Mouse (Mus musculus): ENCODE data around the gene Cyp4a29. TPM values are rescaled to one million over a fixed set of nuclear protein-coding genes. Genes with fewer than 3 reads are reported as not detected.
"Not testable (repeated sequence)": the region's sequence is repeated elsewhere in the genome, so short reads cannot be mapped to it uniquely, and the experiment has no call there.

The Cyp4a29 gene
- not detected in 2 replicates for polyA plus RNA-seq (2015; fragmentation: Nextera tagmentation; extraction: Ambion mirVana)

DNA sequence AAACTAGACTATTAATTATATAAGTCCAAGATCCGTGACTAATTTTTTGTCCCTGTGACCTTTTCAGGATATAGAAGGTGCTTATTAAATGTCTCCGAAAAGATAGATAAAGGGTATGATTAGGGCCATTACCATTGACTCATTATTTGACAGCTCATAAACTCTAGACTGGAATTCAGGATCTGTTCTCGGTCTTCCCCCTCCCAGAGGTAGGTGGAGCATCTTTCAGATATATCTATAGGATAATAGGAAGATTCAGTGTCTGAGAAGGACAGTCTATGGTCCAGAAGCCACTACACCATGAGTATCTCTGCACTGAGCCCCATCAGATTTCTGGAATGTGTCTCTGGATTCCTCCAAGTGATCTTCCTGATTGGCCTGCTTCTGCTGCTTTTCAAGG, at the start of gene Cyp4a29:
Cyp4a29 (plus strand) TSS at position 301 of the 400 bp plus-strand sequence.
- Histone ChIP-seq H3K4me1 (ENCODE audit: control insufficient read depth, insufficient read depth, low read depth, low read length) (no peaks in the 10 kb centered on the region), H3K27me3 (replicated peaks; ENCODE audit: control insufficient read depth, insufficient read depth, low read length) (no peaks in the 10 kb centered on the region), H3K27ac (ENCODE audit: low read depth, low read length) (no peak within 1 kb of the TSS), H3K36me3 (ENCODE audit: control insufficient read depth, insufficient read depth, low read length) (no peaks in the 10 kb centered on the region), H3K4me2 (ENCODE audit: low read length) (no peak within 1 kb of the TSS), H3K9me3 (ENCODE audit: control insufficient read depth, low read length) (no peaks in the 10 kb centered on the region), H3K4me3 (ENCODE audit: low read length) (no peak within 1 kb of the TSS), H3K9ac (ENCODE audit: low read depth, low read length) (no peak within 1 kb of the TSS)
- ATAC-seq = no peak
- 81% methylated on average over 3 of the region's 3 CpGs for WGBS

DNA sequence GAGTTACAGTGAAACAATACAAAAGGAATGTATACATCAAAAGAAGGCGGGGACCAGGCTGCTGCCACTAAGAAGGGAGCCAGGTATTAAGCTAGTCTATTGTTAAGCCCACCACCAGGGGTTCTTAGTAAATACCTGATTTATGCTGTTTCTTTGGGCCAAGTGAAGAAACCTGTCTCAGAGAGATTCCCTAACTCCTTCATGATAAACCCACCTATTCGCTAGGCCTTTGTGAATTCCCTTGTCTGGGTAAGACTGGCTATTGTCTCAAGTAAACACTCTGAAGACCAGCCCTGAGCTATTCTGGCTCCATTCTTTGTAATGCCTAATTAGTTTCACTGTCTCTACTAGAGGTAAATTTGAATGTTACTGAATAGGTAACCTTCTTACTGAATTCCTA, 9.0 kb upstream of the Cyp4a29 start:
- not testable (repeated sequence) for H3K27ac ChIP-seq (ENCODE audit: low read depth, low read length); H3K9ac ChIP-seq (ENCODE audit: low read depth, low read length); ATAC-seq; H3K27me3 ChIP-seq (replicated peaks; ENCODE audit: control insufficient read depth, insufficient read depth, low read length); H3K36me3 ChIP-seq (ENCODE audit: control insufficient read depth, insufficient read depth, low read length); H3K4me2 ChIP-seq (ENCODE audit: low read length); H3K4me3 ChIP-seq (ENCODE audit: low read length); H3K9me3 ChIP-seq (ENCODE audit: control insufficient read depth, low read length); H3K4me1 ChIP-seq (ENCODE audit: control insufficient read depth, insufficient read depth, low read depth, low read length)
- WGBS = 92% methylated on average over 2 of the region's 2 CpGs

DNA sequence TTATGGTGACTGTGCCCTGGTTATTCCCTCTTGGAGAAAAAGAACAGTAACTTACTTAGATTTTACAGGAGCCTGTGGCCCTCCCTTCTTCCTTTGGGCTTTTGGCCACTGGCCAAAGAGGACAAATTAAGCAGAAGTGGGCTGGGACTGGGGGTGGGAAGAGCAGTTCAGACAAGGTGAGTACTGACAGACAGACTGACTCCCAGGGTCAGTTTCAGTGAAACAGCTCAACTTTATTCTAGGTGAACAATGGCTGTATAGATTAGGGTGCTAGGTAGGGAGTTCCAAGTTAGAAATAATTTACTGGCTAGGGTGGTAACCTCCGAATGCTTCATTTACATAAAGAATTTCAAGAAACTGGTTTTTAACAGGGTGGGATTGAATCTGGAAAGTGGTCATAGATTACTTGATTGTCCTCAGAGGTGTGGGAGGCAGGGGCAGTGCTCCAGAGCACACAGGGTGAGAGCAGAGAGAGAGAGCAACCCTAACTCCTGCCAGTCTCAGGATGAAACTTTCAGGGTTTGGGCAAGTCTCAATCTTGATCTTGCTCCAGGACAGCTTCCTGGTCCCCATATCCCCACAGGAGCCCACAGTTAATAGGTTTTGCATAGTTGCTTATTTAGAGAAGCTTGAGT, 5.3 kb upstream of the Cyp4a29 start:
- ATAC-seq = no peak
- no peaks in the 10 kb centered on the region for H3K4me1 ChIP-seq (ENCODE audit: control insufficient read depth, insufficient read depth, low read depth, low read length)
- H3K36me3 ChIP-seq (ENCODE audit: control insufficient read depth, insufficient read depth, low read length) = no peaks in the 10 kb centered on the region
- no peak overlapping the region for H3K27ac ChIP-seq (ENCODE audit: low read depth, low read length)
- no peaks in the 10 kb centered on the region for H3K27me3 ChIP-seq (replicated peaks; ENCODE audit: control insufficient read depth, insufficient read depth, low read length)
- H3K4me3 ChIP-seq (ENCODE audit: low read length) = no peak overlapping the region
- 62% methylated on average over 1 of the region's 1 CpGs for WGBS
- no peak overlapping the region for H3K9ac ChIP-seq (ENCODE audit: low read depth, low read length)
- no peak overlapping the region for H3K4me2 ChIP-seq (ENCODE audit: low read length)
- no peaks in the 10 kb centered on the region for H3K9me3 ChIP-seq (ENCODE audit: control insufficient read depth, low read length)

DNA sequence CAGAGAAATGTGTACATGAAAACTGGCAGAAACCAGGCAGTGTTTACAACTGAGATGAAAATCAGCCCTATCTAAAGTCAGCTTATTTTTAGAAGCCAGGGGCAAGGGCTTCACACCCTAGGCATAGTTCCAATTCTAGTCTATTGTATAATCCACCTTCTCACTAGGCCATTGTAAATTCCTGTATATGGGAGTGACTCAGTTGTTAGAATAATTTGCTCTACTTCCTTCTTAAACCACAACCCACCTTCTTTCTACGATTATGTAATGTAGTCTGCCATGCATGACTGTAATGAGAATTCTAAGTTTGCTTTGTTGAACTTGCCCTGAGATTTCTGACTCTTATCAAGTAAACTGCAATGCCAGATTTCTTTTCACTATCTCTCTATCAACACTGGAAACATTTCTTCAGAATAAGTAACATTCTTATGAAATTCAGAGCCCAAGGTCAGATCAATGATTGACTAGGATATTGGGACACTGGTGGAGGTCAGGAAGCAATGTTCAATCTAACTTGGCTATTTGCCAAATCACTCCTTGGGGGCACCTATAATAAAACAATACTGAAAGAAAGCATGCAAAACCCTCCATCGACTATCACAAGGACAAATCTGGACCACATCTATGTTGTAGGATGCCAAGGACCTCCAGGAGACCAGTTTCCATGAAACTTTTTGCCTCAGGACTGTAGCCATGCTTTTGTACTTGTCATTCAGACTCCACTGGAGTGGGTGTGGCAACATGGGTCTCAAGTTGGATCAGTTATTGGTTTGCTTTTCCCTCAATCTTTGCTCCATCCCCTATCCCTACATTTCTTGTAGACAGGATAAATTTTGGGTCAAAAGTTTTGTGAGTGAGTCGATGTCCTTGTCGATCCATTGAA, 23.0 kb downstream of the Cyp4a29 start:
- H3K27ac ChIP-seq (ENCODE audit: low read depth, low read length); H3K4me1 ChIP-seq (ENCODE audit: control insufficient read depth, insufficient read depth, low read depth, low read length); ATAC-seq; H3K27me3 ChIP-seq (replicated peaks; ENCODE audit: control insufficient read depth, insufficient read depth, low read length); H3K4me3 ChIP-seq (ENCODE audit: low read length); H3K9me3 ChIP-seq (ENCODE audit: control insufficient read depth, low read length); H3K36me3 ChIP-seq (ENCODE audit: control insufficient read depth, insufficient read depth, low read length); H3K4me2 ChIP-seq (ENCODE audit: low read length); H3K9ac ChIP-seq (ENCODE audit: low read depth, low read length): not testable (repeated sequence)
- WGBS = 89% methylated on average over 3 of the region's 4 CpGs

DNA sequence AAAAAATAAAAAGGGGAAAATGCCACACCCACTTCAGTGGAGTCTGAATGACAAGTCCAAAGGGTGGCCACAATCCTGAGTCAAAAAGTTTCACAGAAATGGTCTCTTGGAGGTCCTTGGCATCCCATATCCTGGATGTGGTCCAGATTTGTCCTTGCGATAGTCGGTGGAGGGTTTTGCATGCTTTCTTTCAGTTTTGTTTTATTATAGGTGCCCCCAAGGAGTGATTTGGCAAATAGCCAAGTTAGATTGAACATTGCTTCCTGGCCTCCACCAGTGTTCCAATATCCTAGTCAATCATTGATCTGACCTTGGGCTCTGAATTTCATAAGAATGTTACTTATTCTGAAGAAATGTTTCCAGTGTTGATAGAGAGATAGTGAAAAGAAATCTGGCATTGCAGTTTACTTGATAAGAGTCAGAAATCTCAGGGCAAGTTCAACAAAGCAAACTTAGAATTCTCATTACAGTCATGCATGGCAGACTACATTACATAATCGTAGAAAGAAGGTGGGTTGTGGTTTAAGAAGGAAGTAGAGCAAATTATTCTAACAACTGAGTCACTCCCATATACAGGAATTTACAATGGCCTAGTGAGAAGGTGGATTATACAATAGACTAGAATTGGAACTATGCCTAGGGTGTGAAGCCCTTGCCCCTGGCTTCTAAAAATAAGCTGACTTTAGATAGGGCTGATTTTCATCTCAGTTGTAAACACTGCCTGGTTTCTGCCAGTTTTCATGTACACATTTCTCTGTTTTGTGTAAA, 36.5 kb downstream of the Cyp4a29 start:
- H3K4me2 ChIP-seq (ENCODE audit: low read length); H3K4me1 ChIP-seq (ENCODE audit: control insufficient read depth, insufficient read depth, low read depth, low read length); ATAC-seq; H3K9me3 ChIP-seq (ENCODE audit: control insufficient read depth, low read length); H3K9ac ChIP-seq (ENCODE audit: low read depth, low read length); H3K36me3 ChIP-seq (ENCODE audit: control insufficient read depth, insufficient read depth, low read length); H3K27me3 ChIP-seq (replicated peaks; ENCODE audit: control insufficient read depth, insufficient read depth, low read length); H3K4me3 ChIP-seq (ENCODE audit: low read length); H3K27ac ChIP-seq (ENCODE audit: low read depth, low read length): not testable (repeated sequence)
- WGBS = 81% methylated on average over 2 of the region's 3 CpGs

DNA sequence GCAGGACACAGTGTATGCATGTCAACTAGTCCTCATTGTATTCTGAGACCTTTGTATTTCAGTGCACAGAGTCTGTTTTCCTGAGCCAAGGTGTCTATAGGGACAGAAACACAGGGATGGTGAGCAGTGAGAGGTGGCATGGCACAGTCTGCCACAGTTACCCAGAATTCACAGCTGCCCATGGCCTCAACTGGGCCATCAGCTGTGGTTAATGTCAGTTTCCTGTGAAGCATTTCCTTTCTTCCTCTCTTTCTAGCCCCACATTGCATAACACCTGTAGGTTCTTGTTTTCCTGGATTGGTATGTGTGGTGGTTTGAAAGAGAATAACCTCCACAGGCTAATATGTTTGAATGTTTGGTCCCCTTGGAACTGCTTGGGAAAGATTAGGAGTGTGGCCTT, 38.5 kb downstream of the Cyp4a29 start:
- H3K9ac ChIP-seq (ENCODE audit: low read depth, low read length) = no peak overlapping the region
- no peaks in the 10 kb centered on the region for H3K4me1 ChIP-seq (ENCODE audit: control insufficient read depth, insufficient read depth, low read depth, low read length)
- no peak overlapping the region for H3K27ac ChIP-seq (ENCODE audit: low read depth, low read length)
- no peaks in the 10 kb centered on the region for H3K36me3 ChIP-seq (ENCODE audit: control insufficient read depth, insufficient read depth, low read length)
- peak overlapping the region; percentile 73 for H3K4me2 ChIP-seq (ENCODE audit: low read length)
- 0 out of 2 replicates have a peak, but pooled peaks have one; percentile 27 for ATAC-seq
- H3K27me3 ChIP-seq (replicated peaks; ENCODE audit: control insufficient read depth, insufficient read depth, low read length) = no peaks in the 10 kb centered on the region
- no peaks in the 10 kb centered on the region for H3K9me3 ChIP-seq (ENCODE audit: control insufficient read depth, low read length)
- no peak overlapping the region; the same call in 1 of the 2 replicates for H3K4me3 ChIP-seq (ENCODE audit: low read length)

DNA sequence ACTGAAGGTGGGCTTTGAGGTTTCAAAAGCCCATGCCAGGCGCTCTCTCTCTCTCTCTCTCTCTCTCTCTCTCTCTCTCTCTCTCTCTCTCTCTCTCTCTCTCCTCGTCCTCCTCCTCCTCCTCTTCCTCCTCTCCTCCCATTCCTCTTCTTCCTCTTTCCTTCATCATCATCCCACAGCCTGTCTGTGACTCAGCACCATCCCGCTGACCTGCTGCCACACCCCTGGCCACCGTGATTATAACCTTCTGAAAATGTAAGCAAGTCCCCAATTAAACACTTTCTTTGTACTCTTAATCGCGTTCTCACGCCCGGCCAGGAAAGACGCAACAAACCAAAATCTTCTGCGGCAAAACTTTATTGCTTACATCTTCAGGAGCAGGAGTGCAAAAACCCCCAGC, 38.9 kb downstream of the Cyp4a29 start:
- not testable (repeated sequence) for H3K27ac ChIP-seq (ENCODE audit: low read depth, low read length); H3K36me3 ChIP-seq (ENCODE audit: control insufficient read depth, insufficient read depth, low read length); H3K27me3 ChIP-seq (replicated peaks; ENCODE audit: control insufficient read depth, insufficient read depth, low read length); H3K9me3 ChIP-seq (ENCODE audit: control insufficient read depth, low read length); H3K4me1 ChIP-seq (ENCODE audit: control insufficient read depth, insufficient read depth, low read depth, low read length)
- 12% methylated on average over 10 of the region's 10 CpGs for WGBS
- Histone ChIP-seq H3K4me2 (ENCODE audit: low read length) (peak overlapping the region; percentile 73), H3K9ac (ENCODE audit: low read depth, low read length) (peak overlapping the region; percentile 48), H3K4me3 (ENCODE audit: low read length) (peak overlapping the region; percentile 43)
- ATAC-seq = peak; percentile 70; the same call in 1 of the 2 replicates

DNA sequence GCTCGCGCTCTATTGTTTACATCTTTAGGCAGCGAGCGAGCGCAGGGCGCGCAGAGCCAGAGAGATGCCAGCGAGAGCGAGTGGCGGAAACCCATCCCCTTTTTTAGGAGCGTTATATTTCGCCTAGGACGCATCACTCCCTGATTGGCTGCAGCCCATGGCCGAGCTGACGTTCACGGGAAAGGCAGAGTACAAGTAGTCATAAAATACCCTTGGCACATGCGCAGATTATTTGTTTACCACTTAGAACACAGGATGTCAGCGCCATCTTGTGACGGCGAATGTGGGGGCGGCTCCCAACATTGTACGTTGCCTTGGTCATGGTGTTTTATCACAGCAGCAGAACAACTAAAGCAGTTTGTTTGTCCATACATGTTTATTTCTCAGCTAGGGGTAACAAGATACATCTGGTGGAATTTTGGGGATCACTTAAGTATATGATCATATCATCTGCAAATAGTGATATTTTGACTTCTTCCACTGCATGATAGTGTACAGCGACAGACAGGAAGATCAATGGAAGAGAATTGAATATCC, 39.4 kb downstream of the Cyp4a29 start:
- H3K4me3 ChIP-seq (ENCODE audit: low read length) = peak overlapping the region; percentile 43
- H3K27ac ChIP-seq (ENCODE audit: low read depth, low read length); H3K9me3 ChIP-seq (ENCODE audit: control insufficient read depth, low read length); H3K4me1 ChIP-seq (ENCODE audit: control insufficient read depth, insufficient read depth, low read depth, low read length); H3K36me3 ChIP-seq (ENCODE audit: control insufficient read depth, insufficient read depth, low read length); H3K27me3 ChIP-seq (replicated peaks; ENCODE audit: control insufficient read depth, insufficient read depth, low read length): not testable (repeated sequence)
- WGBS = 10% methylated on average over 19 of the region's 23 CpGs
- ATAC-seq = peak; percentile 91
- peak overlapping the region; percentile 48 for H3K9ac ChIP-seq (ENCODE audit: low read depth, low read length)
- H3K4me2 ChIP-seq (ENCODE audit: low read length) = peak overlapping the region; percentile 73

DNA sequence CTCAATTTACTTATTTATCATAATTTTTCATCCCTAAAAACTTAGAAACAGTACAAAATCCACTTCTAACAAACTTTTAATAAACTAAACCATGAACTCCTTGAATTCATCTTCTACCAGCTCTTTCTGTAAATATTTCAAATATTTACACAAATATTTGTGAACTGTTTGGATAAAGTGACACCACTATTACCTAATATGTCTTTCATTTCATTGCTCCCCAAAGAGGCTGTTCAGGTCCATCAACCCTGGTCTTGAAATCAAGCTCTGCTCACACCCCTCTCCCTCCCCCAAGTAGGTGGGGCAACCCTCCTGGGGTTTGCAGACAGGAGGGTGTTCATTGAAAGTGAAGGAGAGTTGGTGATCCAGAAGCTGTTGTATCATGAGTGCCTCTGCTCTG, 56.9 kb downstream of the Cyp4a29 start, which contains the start of gene Cyp4a12a:
Cyp4a12a (plus strand) TSS at position 301 of the 400 bp plus-strand sequence.
- not testable (repeated sequence) for H3K4me3 ChIP-seq (ENCODE audit: low read length); H3K27ac ChIP-seq (ENCODE audit: low read depth, low read length); H3K4me2 ChIP-seq (ENCODE audit: low read length); H3K4me1 ChIP-seq (ENCODE audit: control insufficient read depth, insufficient read depth, low read depth, low read length); H3K9ac ChIP-seq (ENCODE audit: low read depth, low read length); H3K36me3 ChIP-seq (ENCODE audit: control insufficient read depth, insufficient read depth, low read length); H3K9me3 ChIP-seq (ENCODE audit: control insufficient read depth, low read length); H3K27me3 ChIP-seq (replicated peaks; ENCODE audit: control insufficient read depth, insufficient read depth, low read length); ATAC-seq

Measured in hindbrain, embryonic 16.5 days (tissue).